Mouse (Mus musculus) layer of hippocampus, postnatal 10 days (tissue): Measurements from ENCODE around the gene Gpr153. TPM values are rescaled to one million over a fixed set of nuclear protein-coding genes. Genes with fewer than 3 reads are reported as not detected.

Experiments used
- DNase-seq, 2 experiments: peaks; one replicate each; pipeline ENCODE4 v3.0.0; 2021; ENCODE audit warnings: low spot score in 2 of 2
- total RNA-seq, 2 experiments: library from RNA; stranded (reverse); gene quantifications; 2 replicates each; pipeline ENCODE4 v1.2.3; 2021

The Gpr153 gene
- total RNA-seq, 2 experiments from 2014 or later: 21.4 to 23.1 TPM

- DNase-seq: no peak
These were observed 41.6 kb downstream of the Gpr153 start for GRCm38 (mm10) chr4:152315498-152316213.

- DNase-seq: no peak
These were observed 43.6 kb downstream of the Gpr153 start for GRCm38 (mm10) chr4:152317631-152318033.

GRCm38 (mm10) chr4:152318517-152319234, 44.6 kb downstream of the Gpr153 start, which contains the start of gene Rnf207:
Rnf207 (minus strand) TSS chr4:152318993.
- DNase-seq: peak in 1 of 2 experiments; percentile 65

GRCm38 (mm10) chr4:152321464-152321863, 47.4 kb downstream of the Gpr153 start:
- DNase-seq: no peak

GRCm38 (mm10) chr4:152324641-152325562, 50.9 kb downstream of the Gpr153 start:
- DNase-seq: no peak

- peak; percentile 89 to 92 for DNase-seq
These were observed 51.8 kb downstream of the Gpr153 start, which contains the start of gene Rpl22 for GRCm38 (mm10) chr4:152325574-152326411. Rpl22 (plus strand) TSS chr4:152325742.

- DNase-seq: no peak
These were observed 52.5 kb downstream of the Gpr153 start for GRCm38 (mm10) chr4:152326543-152326942.

- DNase-seq: peak in 1 of 2 experiments; percentile 52
These were observed 54.7 kb downstream of the Gpr153 start for GRCm38 (mm10) chr4:152328691-152329090.

GRCm38 (mm10) chr4:152332952-152333351, 58.9 kb downstream of the Gpr153 start:
- DNase-seq: peak; percentile 79 to 80

- DNase-seq: no peak
These were observed 59.6 kb downstream of the Gpr153 start for GRCm38 (mm10) chr4:152333587-152333986.

Other genes starting within 250 kb of the Gpr153 start
- gene Zbtb48, start 246.6 kb upstream of the Gpr153 start, total RNA-seq: 10 to 100 TPM; 11.9 to 14.8 TPM
- under 1 TPM; 0.37 to 0.45 TPM for gene Tas1r1, start 235.7 kb upstream of the Gpr153 start, total RNA-seq
- 10 to 100 TPM; 27.3 to 31.6 TPM for gene Nol9, start 234.9 kb upstream of the Gpr153 start, total RNA-seq
- gene Plekhg5, start 201.7 kb upstream of the Gpr153 start, total RNA-seq: 10 to 100 TPM; 76.0 to 79.6 TPM
- gene Tnfrsf25, start 158.3 kb upstream of the Gpr153 start, total RNA-seq: 10 to 100 TPM; 14.0 to 15.1 TPM
- under 1 TPM; 0.62 to 0.78 TPM for gene Espn, start 121.9 kb upstream of the Gpr153 start, total RNA-seq
- gene Hes2, start 115.4 kb upstream of the Gpr153 start, total RNA-seq: not detected
- 100 to 1,000 TPM; 426 to 431 TPM for gene Acot7, start 96.1 kb upstream of the Gpr153 start, total RNA-seq
- not detected for gene Hes3, start 17.4 kb downstream of the Gpr153 start, total RNA-seq
- 10 to 100 TPM; 27.9 to 33.9 TPM for gene Icmt, start 23.0 kb downstream of the Gpr153 start, total RNA-seq
- 1 to 10 TPM; 3.1 to 4.0 TPM for gene Rnf207, start 44.8 kb downstream of the Gpr153 start, total RNA-seq
- gene Rpl22, start 51.5 kb downstream of the Gpr153 start, total RNA-seq: 100 to 1,000 TPM; 283 to 319 TPM
- gene Chd5, start 64.4 kb downstream of the Gpr153 start, total RNA-seq: 100 to 1,000 TPM; 189 to 192 TPM
- gene Nphp4, start 202.5 kb downstream of the Gpr153 start, total RNA-seq: 10 to 100 TPM; 21.3 to 22.4 TPM
- 100 to 1,000 TPM; 233 to 258 TPM for gene Kcnab2, start 203.6 kb downstream of the Gpr153 start, total RNA-seq